Mouse (Mus musculus): Measurements from ENCODE around the gene Zdhhc12. TPM values are rescaled to one million over a fixed set of nuclear protein-coding genes. Genes with fewer than 3 reads are reported as not detected.
"Not testable (repeated sequence)": the region's sequence is repeated elsewhere in the genome, so short reads cannot be mapped to it uniquely, and the experiment has no call there.

Gene Zdhhc12
- total RNA-seq, 1 experiment, result 133 TPM

DNA sequence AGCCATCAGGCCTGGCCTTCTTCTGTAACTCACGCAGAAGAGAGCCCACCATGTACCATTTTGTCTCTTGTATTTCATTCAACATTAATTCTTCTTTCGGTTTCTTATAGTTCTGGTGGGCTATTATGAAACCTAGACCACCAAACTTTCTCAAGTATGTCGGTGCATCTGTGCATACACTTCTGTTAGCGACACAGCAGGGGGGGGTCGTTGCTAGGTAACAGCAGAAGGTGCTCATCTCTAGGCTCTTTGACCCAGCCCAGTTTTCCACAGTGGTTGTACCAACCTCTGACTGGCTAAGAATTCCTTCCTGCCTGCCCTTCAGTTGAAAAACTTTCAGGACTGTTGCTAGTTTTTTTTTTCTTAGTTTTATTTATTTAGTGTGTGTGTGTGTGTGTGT, 35.0 kb downstream of the Zdhhc12 start:
- peak; percentile 69 for DNase-seq (ENCODE audit: low read depth, low spot score)
- peaks cover 0 to 6% of the 10 kb centered on the region in 2 experiments for H3K4me1 ChIP-seq (ENCODE audit: control insufficient read depth in 2 of 2, insufficient read depth in 2 of 2, low read length in 2 of 2, poor library complexity in 1 of 2)
- no peak overlapping the region for H3K4me3 ChIP-seq (ENCODE audit: insufficient read depth in 1 of 2, low read depth in 1 of 2, low read length in 2 of 2, poor library complexity in 1 of 2, severe bottlenecking in 1 of 2)
- peaks cover 9% of the 10 kb centered on the region for H3K36me3 ChIP-seq (ENCODE audit: control insufficient read depth, insufficient read depth, low read length, poor library complexity, severe bottlenecking)
- TF ChIP-seq ZC3H11A (IDR thresholded peaks at IDR 0.05; ENCODE audit: borderline replicate concordance, low read depth, low read length) (no peak), CHD2 (IDR thresholded peaks at IDR 0.05; ENCODE audit: low read depth, low read length) (no peak), HCFC1 (IDR thresholded peaks at IDR 0.05; ENCODE audit: borderline replicate concordance, insufficient read depth, low read length) (no peak), MAFK (IDR thresholded peaks at IDR 0.05; ENCODE audit: insufficient read depth, low read depth, low read length) (no peak), ZNF384 (IDR thresholded peaks at IDR 0.05; ENCODE audit: low read depth, low read length) (no peak)
- H3K9ac ChIP-seq (ENCODE audit: insufficient read depth, low read depth, low read length, poor library complexity, severe bottlenecking), result no peak overlapping the region
- H3K9me3 ChIP-seq (ENCODE audit: control insufficient read depth, insufficient read depth, low read depth, low read length), result no peaks in the 10 kb centered on the region
- in situ Hi-C loops (cut with MboI; ENCODE audit: low sequenced_read_pairs in 2 of 2, unreplicated experiment in 2 of 2), result no loop called here
- H3K27ac ChIP-seq (ENCODE audit: insufficient read depth, low read depth, low read length, poor library complexity, severe bottlenecking), result no peak overlapping the region

DNA sequence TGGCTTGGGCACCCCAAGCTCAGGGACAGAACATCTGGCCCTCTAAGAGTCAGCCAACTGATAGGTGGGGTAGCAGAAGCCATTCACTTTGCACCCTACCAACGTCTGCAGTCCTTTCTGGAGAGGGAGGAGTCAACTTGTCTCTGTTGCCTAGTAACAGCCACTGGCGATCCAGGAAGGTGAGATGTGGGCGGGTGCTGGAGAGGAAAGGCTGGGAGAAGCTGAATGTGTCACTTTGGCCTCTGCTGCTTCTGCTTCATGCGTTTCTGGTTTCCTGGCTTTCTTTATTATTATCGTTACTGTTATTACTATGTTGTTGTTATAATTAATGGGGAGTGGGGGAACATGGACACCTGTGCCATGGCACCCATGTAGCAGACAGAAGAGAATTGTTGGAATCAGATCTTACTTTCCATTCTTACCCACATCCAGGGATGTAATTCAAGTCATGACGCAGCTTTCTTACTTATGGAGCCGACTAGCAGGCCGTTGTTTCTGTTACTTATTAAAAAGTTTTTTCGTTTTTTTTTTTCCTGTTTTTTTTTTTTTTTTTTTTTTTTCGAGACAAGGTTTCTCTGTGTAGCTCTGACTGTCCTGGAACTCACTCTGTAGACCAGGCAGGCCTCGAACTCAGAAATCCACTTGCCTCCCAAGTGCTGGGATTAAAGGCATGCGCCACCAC, 36.1 kb downstream of the Zdhhc12 start, which contains the start of gene Set:
TSS of gene Set (plus strand) at position 156 of the 682 bp plus-strand sequence.
- peak; percentile 85 for DNase-seq (ENCODE audit: low read depth, low spot score)
- Histone ChIP-seq H3K4me1 (ENCODE audit: control insufficient read depth in 2 of 2, insufficient read depth in 2 of 2, low read length in 2 of 2, poor library complexity in 1 of 2) (peaks cover 0 to 8% of the 10 kb centered on the region in 2 experiments), H3K9ac (ENCODE audit: insufficient read depth, low read depth, low read length, poor library complexity, severe bottlenecking) (no peak within 1 kb of the TSS), H3K4me3 (ENCODE audit: insufficient read depth in 1 of 2, low read depth in 1 of 2, low read length in 2 of 2, poor library complexity in 1 of 2, severe bottlenecking in 1 of 2) (no peak within 1 kb of the TSS), H3K9me3 (ENCODE audit: control insufficient read depth, insufficient read depth, low read depth, low read length) (no peaks in the 10 kb centered on the region), H3K27ac (ENCODE audit: insufficient read depth, low read depth, low read length, poor library complexity, severe bottlenecking) (peak within 1 kb of the TSS; percentile 5; the same call in 1 of the 2 replicates), H3K36me3 (ENCODE audit: control insufficient read depth, insufficient read depth, low read length, poor library complexity, severe bottlenecking) (no peaks in the 10 kb centered on the region)
- in situ Hi-C loops (cut with MboI; ENCODE audit: low sequenced_read_pairs in 2 of 2, unreplicated experiment in 2 of 2), result no loop called here
- TF ChIP-seq ZNF384 (IDR thresholded peaks at IDR 0.05; ENCODE audit: low read depth, low read length) (peak; percentile 68; the same call in 1 of the 2 replicates), CHD2 (IDR thresholded peaks at IDR 0.05; ENCODE audit: low read depth, low read length) (no peak)

DNA sequence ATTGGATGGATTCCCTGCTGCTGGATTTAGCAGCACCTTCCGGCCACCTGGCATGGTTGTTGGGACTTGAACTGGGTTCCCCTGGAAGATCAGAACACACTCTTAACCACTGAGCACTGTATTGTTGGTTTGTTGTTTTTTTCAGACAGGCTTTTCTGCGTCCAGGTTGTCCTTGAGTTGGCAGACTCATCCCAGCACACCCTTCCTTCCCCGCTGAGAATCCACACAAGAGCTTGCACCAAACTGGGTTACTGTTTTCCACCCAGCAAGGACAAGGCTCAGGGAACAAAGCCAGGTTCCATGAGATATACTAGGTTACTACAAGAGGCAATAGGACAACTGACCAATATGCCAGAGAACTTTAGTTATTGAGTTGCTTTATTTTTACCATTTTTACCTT, 36.7 kb downstream of the Zdhhc12 start:
- in situ Hi-C loops (cut with MboI; ENCODE audit: low sequenced_read_pairs in 2 of 2, unreplicated experiment in 2 of 2), result no loop called here
- H3K4me3 ChIP-seq (ENCODE audit: insufficient read depth in 1 of 2, low read depth in 1 of 2, low read length in 2 of 2, poor library complexity in 1 of 2, severe bottlenecking in 1 of 2), result no peak overlapping the region
- DNase-seq (ENCODE audit: low read depth, low spot score), result no peak
- H3K27ac ChIP-seq (ENCODE audit: insufficient read depth, low read depth, low read length, poor library complexity, severe bottlenecking), result peak overlapping the region; percentile 5; the same call in 1 of the 2 replicates
- TF ChIP-seq MAFK (IDR thresholded peaks at IDR 0.05; ENCODE audit: insufficient read depth, low read depth, low read length), result no peak
- TF ChIP-seq ZC3H11A (IDR thresholded peaks at IDR 0.05; ENCODE audit: borderline replicate concordance, low read depth, low read length), result no peak
- H3K36me3 ChIP-seq (ENCODE audit: control insufficient read depth, insufficient read depth, low read length, poor library complexity, severe bottlenecking), result no peaks in the 10 kb centered on the region
- no peaks in the 10 kb centered on the region for H3K9me3 ChIP-seq (ENCODE audit: control insufficient read depth, insufficient read depth, low read depth, low read length)
- H3K9ac ChIP-seq (ENCODE audit: insufficient read depth, low read depth, low read length, poor library complexity, severe bottlenecking), result no peak overlapping the region
- peaks cover 0 to 9% of the 10 kb centered on the region in 2 experiments for H3K4me1 ChIP-seq (ENCODE audit: control insufficient read depth in 2 of 2, insufficient read depth in 2 of 2, low read length in 2 of 2, poor library complexity in 1 of 2)

- H3K9ac ChIP-seq (ENCODE audit: insufficient read depth, low read depth, low read length, poor library complexity, severe bottlenecking); DNase-seq (ENCODE audit: low read depth, low spot score); H3K36me3 ChIP-seq (ENCODE audit: control insufficient read depth, insufficient read depth, low read length, poor library complexity, severe bottlenecking); H3K9me3 ChIP-seq (ENCODE audit: control insufficient read depth, insufficient read depth, low read depth, low read length); H3K4me1 ChIP-seq (ENCODE audit: control insufficient read depth in 2 of 2, insufficient read depth in 2 of 2, low read length in 2 of 2, poor library complexity in 1 of 2); H3K4me3 ChIP-seq (ENCODE audit: insufficient read depth in 1 of 2, low read depth in 1 of 2, low read length in 2 of 2, poor library complexity in 1 of 2, severe bottlenecking in 1 of 2); in situ Hi-C loops (cut with MboI; ENCODE audit: low sequenced_read_pairs in 2 of 2, unreplicated experiment in 2 of 2); H3K27ac ChIP-seq (ENCODE audit: insufficient read depth, low read depth, low read length, poor library complexity, severe bottlenecking): not testable (repeated sequence)
Observed at GRCm38 (mm10) chr2:30055310-30055709, 38.1 kb downstream of the Zdhhc12 start.

Data from ES-E14 (cell line).